Mouse (Mus musculus): ENCODE measurements around the gene Cpne8.
A peak's percentile ranks its signal among the peaks of the same experiment; 100 is the strongest.

Gene Cpne8

DNA sequence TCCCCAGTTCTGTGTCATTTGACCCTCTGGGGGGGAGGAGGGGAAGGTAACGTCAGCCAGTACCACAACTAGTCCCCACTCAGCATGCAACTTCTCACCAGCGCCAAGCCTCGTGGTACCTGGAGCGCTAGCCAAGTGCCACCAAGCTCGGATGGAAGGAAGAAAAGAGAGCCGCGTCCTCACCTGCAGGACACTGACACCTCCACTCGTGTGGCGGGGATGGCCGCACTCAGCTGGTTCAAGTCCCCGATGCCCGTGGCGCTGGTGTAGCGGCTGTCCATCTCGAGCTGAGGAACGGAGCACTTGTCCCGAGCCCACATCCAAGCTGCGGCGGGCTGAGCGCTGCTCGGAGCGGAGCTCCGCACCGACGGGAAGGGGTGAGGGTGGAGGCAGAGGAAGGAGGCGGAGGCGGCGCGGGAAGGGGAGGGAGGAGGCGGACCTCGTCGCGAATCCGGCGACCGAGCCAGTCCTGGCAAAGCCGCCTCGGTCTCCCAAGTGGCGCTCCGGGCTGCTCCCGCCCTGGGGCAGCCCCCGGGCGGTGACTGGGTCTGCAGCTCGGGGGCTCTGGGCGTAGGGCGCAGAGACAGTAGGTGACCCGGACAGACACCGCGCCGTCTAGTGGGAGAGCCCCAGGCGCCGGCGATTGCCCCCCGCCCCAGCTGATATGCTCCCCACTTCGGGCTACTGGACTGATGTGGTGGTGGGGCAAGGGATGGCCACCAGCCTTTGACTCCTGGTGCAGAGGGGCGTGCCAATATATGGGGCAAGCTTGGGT is at the start of gene Cpne8:
TSS of gene Cpne8 (minus strand) at position 448 of the 775 bp plus-strand sequence.
- peak; percentile 34 for DNase-seq (ENCODE audit: low read depth, low spot score)

DNA sequence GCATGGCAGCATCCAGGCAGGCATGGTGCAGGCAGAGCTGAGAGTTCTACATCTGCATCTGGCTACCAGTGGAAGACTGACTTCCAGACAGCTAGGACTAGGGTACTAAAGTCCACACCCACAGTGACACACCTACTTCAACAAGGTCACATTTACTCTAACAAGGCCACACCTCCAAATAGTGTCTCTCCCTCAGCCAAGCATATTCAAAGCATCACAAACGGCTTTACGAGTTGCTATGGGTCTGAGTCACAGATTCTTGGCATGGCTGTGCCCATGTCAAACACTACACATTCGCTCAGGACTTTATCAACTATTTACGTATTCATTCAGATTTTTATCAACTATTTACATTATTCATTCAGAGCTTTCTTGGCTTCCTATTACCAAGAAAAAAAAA is 38.5 kb upstream of the Cpne8 start:
- DNase-seq (ENCODE audit: low read depth, low spot score), result no peak

DNA sequence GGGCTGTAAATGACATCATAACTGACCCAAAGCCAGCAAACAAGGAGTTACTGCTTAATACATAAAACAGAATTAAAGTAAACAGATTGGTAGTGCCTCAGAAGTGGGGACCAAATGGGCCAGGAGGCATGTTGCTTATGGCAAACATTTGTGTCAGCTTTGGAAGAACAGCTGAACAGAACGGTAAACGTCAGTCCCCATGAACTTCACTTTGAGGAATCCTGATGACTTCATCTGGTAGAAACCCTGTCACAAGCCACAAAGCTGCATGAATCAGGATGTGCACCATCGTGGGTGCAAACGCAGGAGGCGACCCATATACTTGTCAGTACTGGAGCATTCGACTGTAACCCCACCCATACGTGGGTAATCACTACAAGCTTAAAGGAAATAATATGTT is 30.1 kb upstream of the Cpne8 start:
- DNase-seq (ENCODE audit: low read depth, low spot score), result no peak

DNA sequence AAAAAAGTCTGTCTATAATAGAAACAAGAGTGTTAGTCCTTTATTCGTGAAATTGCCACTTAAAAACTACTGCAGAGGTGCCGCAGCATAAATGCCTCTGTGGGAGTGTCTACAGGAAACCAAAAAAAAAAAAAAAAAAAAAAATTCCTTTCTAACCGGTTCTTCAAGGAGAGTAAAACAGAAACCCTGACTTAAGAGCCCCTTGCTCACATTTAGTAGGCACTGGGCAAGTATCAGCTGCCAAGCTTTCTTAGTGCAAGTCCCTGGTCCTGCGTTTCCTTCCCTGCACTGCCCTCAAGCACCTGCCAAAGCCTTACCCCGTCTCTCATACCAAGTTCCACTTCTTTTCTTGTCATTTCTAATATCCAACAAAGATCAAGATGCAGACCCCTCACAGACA is 25.1 kb upstream of the Cpne8 start:
- DNase-seq (ENCODE audit: low read depth, low spot score), result no peak

DNA sequence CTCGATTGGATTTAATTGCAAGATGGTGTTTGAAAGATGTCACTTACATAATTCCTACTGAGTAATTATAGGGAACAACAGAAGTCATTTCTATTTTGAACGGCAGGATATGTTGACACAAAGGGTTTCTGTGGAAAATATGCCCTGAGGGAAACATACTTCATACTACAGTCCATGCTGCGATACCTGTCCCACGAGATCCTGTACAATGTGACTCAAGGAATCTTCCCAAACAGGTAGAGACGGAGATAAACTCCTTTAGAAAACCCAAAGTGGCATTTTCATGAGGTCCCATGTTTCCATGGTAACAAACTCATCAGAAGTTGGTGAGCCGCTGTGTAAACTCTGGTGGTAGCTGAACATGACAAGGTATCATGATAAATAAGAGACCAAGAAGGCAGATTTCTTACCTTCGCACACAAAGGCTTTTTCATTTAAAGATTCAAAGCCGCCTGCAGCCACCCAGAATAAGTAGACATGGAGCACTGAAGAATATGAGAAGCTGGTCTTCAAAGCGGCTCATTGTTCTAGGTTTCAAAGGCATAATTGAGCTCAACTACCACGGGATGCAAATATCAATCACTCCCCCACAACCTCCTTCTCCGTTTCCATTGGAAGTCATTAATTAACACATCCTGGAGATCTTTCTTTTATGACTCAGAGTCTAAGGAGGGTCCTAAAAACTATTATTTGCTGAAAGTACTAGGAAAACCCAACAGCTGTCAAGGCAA is 24.4 kb upstream of the Cpne8 start:
- DNase-seq (ENCODE audit: low read depth, low spot score), result no peak

DNA sequence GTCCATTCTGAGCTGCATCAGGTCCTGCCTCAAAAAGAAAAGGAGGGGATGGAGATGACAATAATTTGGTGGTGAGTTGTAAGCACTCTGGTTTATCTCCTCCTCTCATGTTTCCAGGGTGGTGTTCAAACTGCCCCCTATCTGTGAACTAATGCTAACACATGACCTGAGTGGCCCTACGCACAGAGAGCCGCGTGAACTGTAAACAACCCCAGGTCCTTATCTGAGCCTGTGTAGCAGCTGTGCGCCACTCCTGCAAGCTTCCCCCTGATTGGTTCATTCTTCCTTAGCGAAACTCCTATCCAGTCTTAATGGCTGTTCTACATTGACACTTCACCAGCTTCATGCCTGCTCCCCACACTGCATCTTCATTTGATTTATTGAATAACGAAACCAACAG is 7.5 kb upstream of the Cpne8 start:
- no peak for DNase-seq (ENCODE audit: low read depth, low spot score)

DNA sequence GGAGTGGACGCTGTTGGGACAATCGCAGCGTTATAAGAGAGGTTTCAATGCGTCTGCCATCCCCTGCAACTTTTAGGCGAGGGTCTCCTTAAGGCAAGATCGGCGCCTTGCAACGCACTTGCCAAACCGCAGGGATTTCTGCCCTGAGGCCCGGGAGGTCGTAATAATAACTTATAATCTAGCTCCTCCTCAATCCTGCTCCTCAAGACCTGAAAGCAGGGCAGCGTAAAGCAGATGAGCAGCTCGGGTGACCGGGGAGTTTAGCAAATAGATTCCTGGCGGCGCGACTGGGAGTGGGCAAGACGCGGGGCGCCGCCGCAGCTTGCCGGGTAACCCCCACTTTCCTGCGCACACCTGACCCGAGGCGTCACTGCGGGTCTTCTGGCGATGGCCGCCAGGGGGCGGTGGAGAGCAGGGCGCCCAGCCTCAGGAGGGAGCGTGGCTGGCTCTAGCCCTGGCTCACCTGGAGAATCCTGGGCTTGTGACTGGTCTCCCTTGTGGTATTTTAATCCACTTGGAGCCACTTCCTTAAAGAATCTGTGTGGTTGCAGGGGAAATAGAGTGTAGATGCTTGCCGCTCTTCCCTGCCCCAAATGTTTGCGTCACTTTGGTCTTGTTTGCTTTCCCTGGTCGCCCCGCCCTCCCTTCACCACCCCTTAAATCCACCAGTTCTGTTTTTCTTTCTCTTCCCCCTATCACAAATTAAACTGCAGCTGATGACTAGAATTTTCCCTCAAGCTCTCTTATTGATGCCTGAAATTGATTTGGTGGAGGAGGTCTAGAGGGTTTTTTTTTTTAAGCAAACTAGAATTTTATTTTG is 738 bp upstream of the Cpne8 start:
- DNase-seq (ENCODE audit: low read depth, low spot score), result no peak

DNA sequence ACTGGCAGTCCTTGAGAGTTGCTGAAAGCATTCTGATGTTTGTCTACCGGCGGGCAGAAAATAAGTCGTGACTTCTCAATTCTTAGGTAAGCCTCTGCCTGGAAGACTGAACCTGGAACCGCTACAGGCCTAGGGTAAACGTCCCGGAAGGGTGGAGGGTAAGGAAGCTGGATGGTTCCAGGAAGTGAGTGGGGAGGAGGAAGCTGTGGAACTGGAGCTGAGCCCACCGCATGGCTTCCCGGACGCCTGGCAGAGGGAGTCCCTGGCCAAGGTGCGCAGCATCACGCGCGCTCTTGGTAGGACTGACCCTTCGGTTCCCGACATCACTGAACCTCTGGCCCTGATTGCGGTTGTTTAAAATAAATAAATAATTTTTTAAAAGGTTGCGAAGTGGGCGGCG is 744 bp downstream of the Cpne8 start:
- no peak for DNase-seq (ENCODE audit: low read depth, low spot score)

DNA sequence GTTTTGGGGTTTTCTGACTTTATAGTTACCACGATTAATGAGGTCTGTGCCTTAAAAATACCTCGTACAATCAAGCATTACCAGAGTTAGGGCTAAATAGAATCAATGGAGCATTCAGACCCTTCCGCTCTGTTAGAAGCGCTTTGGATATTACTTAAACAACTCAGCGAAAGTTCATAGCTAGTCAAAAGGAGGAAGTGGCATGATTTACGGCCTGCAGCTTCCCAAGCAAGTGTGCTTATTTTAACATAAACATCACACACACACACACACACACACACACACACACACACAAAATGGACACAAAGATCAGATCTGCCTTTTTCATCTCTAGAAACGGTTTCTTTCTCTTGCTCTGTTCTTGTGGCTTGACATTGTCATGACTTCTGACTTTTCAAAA is 9.7 kb downstream of the Cpne8 start:
- DNase-seq (ENCODE audit: low read depth, low spot score), result no peak

DNA sequence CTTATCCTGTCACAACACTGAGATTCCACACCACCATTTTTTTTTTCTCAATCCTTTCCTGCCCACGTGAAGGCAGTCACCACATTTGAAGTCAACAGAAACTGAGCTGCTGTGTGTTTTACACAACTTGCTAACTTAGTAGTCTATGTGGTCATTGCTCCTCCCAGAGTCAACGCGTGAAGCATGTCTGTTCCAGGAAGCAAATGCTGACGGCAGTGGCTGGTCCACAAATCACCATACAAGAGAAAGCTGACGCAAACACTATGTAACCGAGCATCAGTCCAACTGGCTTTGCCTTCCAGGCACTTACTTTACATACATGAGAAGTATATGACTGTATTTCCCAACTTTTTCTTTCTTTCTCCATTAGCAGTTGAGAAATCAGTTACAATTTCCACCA is 12.3 kb downstream of the Cpne8 start:
- DNase-seq (ENCODE audit: low read depth, low spot score), result no peak

DNA sequence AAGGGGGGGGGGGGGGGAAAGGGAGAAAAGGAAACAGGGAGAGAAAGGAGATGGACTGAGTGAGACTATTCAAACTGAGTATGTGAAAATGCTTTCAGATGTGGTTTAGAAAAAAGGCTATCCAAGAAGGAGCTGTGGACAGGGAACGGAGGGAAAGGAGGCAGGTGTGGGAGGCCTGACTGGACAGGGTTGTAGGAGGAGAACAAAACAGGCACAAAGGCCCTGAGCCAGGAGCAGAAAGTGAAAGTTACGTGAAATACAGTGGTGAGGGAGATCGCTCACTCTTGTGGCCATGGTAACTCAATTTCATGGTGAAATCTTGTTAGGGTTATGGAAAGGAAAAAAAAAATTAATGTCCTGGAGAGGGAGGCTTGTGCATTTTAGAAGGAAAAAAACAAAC is 14.6 kb downstream of the Cpne8 start:
- DNase-seq (ENCODE audit: low read depth, low spot score), result no peak

DNA sequence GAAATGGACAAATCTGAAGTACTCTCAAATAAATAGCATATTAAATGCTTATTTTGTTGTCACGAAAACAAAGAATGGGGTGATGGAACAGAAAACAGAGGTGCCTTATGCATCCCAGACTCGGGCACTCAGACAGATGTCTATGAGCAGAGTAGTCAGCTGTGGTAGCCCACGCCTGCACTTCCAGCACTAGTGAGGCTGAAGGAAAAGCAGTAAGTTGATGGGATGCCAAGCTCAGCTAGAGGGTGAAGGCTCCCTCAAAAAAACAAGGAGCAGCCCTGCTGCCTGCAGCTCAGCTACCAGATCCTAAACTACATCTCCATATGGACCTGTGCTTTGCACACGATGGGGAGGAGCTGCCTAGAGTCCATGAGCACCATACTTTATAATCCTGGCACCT is 15.6 kb downstream of the Cpne8 start:
- no peak for DNase-seq (ENCODE audit: low read depth, low spot score)

DNA sequence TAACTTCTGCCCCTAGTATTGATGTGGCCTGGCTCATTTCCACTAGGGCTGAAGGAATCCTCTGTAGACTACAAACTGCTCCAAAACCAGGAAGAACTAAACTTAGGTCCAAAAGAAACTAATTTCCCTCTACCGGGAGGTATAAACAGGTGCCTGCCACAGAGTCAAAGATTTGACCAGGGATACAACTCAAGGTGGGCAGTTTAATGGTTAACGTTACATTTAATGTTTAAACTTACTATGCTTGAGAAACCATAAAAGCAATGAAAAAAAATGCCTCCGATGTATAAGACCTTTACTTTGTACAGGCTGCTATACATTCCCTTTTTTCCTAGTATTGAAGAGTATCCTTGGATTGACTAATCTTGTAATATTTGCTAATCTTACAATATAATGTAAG is 18.5 kb downstream of the Cpne8 start:
- DNase-seq (ENCODE audit: low read depth, low spot score), result no peak

DNA sequence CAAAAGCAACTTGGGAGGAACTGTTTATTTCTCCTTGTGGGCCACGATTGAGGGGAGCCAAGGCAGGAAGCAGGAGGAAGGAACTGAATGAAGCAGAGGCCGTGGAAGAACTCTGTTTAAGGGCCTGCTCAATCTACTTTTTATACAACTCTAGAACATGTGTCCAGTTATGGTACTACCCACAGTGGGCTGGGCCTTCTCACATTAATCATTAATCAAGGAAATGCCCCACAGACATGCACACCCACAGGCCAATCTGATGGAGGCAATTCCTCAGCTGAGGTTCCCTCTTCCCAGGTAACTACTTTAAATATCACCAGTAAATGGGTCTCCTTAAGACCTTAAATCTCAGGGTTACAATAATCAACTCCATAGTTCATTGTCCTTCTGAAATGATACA is 21.2 kb downstream of the Cpne8 start:
- no peak for DNase-seq (ENCODE audit: low read depth, low spot score)

DNA sequence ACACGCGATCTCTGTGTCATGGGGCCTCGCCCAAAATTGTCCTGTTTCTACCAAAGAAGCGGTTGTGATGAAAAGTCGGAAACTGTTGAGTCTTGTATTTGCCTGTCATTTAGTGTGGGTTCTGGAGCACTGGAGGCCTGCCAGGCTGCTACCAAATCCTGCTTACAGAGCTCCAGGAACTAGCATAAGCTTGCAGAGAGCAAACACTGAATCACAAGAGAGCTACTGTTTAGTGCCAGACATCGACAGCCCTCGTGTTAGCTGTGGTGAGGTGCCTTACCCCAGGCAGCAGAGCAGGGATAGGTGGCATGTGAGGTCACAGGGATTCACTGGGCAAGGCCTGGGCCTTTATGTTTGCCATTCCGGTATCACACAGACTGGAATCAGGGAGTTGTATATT is 22.7 kb downstream of the Cpne8 start:
- DNase-seq (ENCODE audit: low read depth, low spot score), result no peak

DNA sequence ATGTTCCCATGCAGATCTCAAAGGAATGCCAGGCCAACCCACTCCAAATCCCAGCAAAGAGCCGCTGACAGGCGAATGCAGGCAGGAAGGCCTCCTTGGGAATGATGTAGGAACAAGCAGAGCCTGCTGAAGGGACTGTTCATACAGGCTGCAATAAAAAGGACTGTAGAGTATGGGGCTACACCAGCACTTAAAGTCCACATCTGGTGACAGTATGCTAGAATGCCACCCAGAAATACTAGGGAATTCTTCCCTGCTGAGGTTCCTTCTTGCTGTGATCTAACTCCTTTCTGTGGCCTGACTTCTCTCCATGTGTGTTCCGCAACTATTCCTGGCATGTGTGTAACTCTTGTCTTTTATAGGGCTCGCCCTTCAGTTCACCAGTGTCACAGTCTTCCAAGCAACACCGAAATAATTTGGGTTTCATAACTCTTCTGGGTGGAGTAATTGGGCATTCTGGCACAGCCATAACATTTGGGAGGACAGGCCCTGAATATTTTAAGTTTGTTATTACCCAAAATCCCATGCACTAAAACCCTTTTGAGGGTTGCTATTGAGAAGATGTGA is 32.1 kb downstream of the Cpne8 start:
- DNase-seq (ENCODE audit: low read depth, low spot score), result peak; percentile 52

DNA sequence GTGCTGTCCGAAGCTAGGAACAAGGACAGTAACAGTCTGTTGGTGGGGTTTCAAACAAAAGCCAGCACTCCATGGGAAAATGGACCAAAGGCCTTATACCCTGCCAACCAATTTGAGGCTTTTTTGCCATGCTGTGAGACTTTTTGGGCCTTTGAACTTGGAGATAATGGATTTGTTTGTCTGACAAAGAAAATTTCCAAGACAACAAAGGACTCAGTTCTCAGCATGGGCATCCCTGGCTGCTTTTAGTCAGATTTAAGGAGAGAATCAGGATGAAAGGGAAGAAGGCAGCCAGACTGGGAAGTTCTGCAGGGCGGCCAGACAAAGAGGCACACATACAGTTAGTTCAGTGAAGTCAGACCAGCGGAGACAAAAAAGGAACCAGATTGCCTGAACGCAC is 32.9 kb downstream of the Cpne8 start:
- no peak for DNase-seq (ENCODE audit: low read depth, low spot score)

DNA sequence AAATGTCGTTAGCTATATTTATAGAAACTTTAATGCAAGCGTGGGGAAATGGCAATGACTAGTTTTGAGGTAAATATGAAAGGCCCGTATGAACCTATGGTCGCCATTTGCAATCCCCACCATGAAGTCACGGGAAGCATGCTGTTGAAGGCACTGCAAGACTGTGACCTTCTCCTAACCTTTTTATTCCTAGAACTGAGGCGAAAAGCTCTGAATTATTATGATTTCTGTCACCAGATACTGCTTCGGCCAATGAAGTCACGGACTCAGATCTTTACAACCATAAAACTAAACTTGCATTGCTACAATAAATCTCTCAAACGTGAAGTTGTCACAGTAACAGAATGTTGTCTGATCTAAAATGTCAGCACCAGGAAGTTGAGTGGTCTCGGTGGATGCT is 33.4 kb downstream of the Cpne8 start:
- DNase-seq (ENCODE audit: low read depth, low spot score), result no peak

DNA sequence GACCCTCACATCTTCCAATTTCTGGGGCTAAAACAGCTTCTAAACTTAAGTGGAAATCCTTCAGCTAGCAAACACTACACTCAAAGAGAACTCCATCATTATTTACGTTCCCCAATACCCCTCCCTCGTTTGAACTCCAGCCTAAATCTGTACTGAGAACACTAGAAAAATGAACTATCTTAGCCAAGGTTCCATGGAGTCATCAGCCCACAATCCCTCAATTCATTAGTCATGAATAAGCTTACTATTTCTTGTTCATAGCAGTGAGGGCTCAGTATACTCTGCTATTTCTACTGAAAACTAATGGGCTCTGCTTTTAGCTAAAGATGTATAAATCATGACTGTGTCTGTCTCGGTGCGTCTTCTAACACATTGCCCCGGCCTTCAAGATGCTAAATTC is 55.0 kb downstream of the Cpne8 start:
- DNase-seq (ENCODE audit: low read depth, low spot score), result no peak

DNA sequence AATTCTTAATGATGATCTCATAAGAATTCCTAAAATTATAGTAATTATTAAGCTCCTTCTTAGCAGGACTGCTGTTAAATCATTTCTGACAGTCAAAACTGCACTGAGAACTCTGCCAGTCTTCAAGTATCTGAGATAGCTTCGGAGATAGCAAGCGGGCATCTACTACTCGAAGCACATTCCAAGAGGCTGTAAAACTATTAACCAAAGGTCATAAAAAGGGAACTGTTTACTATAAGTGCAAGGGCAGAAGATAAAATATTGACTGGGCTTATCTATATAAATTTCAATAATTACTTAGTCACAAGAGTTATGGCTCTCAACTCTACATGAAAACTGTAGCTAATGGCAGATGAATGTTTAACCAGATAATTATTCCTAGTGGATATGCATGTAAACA is 57.2 kb downstream of the Cpne8 start:
- DNase-seq (ENCODE audit: low read depth, low spot score), result no peak

DNA sequence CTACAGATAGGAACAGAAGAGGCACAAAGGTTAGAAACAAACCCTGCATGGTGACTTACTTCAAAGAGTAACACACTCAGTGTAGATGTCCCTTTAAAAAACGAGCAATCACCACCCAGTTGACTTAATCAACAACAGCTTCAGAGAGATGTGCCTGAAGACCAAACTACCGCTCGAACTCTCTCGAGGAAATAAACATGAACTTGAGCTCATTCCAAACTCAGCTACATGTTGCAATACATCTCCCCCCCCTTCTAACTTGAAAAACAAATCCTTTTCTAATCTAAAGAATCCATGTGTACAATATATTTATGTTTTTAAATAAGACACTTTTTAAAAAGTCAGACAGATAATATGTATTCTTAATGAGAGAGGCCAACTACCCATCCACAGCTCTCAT is 59.5 kb downstream of the Cpne8 start:
- DNase-seq (ENCODE audit: low read depth, low spot score), result no peak

DNA sequence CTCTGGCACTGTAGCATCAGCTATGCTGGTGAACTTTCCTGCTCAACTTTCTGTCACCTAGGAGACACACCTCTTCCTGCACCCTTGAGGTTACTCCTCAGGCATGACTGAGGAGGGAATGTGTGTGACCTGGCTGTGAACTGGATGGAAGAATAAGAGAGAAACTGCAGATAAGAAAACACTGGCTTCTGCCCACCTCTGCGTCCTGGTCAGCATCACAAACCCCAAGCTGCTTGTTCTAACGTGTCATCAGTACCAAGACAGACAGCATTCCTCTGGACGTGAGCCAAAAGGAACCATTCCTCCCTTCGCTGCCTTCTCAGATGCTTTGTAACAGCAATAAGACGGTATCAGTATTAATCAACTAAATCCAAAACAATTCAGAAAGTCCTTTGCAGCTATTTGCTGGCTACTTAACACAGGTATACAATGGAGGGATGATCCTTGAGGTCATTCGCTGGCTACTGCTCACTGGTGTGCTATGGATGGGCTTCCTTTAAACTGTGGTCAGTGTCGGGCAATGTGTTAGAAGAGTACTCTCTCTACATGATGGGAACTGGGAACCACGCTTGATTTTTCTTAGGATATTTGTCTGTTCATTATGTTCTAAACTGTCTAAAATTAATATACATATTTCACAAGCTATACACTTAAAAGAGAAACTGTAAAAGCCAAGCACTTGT is 63.0 kb downstream of the Cpne8 start:
- no peak for DNase-seq (ENCODE audit: low read depth, low spot score)

All from skeletal muscle tissue, adult 2 months (tissue).